Mouse (Mus musculus) myocyte (in vitro differentiated cells): ENCODE measurements at regions not wholly inside any gene's neighbourhood (a gene's known extent, or its start where the extent isn't known, plus 50 kb on each side); places are given as distances from the start of the nearest gene placed in this dataset.

Source experiments
- H3K27me3 ChIP-seq: one replicate; pipeline ENCODE4 v1.6.1; 2011; ENCODE audit not compliant: control insufficient read depth, insufficient read depth, insufficient read length
- H3K36me3 ChIP-seq: one replicate; pipeline ENCODE4 v1.6.1; 2011; ENCODE audit not compliant: control insufficient read depth, insufficient read depth
- H3K4me2 ChIP-seq: one replicate; pipeline ENCODE4 v1.6.1; 2011; ENCODE audit warnings: low read depth, control low read depth
- H3K4me3 ChIP-seq: one replicate; pipeline ENCODE4 v1.5.1; 2011; ENCODE audit warnings: mild to moderate bottlenecking, control low read depth, moderate library complexity
- H3K79me2 ChIP-seq: one replicate; pipeline ENCODE4 v1.6.1; 2011; ENCODE audit not compliant: control insufficient read depth, insufficient read depth
- H3ac ChIP-seq: one replicate; pipeline ENCODE4 v1.6.1; 2011; ENCODE audit not compliant: control insufficient read depth, insufficient read length
- CEBPB ChIP-seq: IDR thresholded peaks from 2 replicates; pipeline ENCODE4 v1.6.1; 2011; ENCODE audit warnings: mild to moderate bottlenecking, moderate library complexity; ENCODE audit not compliant: poor library complexity, insufficient read depth, severe bottlenecking
- E2F4 ChIP-seq: IDR thresholded peaks from one replicate; pipeline ENCODE4 v1.6.1; 2011; ENCODE audit warnings: mild to moderate bottlenecking, control low read depth, moderate library complexity; ENCODE audit not compliant: insufficient read depth
- MAX ChIP-seq: IDR thresholded peaks from one replicate; pipeline ENCODE4 v1.6.1; 2011; ENCODE audit warnings: low read depth, mild to moderate bottlenecking, control low read depth
- MYOD1 ChIP-seq, 3 experiments: IDR thresholded peaks; one replicate each; pipeline ENCODE4 v1.6.1; 2011; ENCODE audit warnings: control low read depth in 2 of 3, low read depth in 2 of 3, mild to moderate bottlenecking in 2 of 3, moderate library complexity in 1 of 3; ENCODE audit not compliant: insufficient read length in 2 of 3, control insufficient read depth in 1 of 3
- MYOG ChIP-seq, 3 experiments: IDR thresholded peaks; one replicate each; pipeline ENCODE4 v1.6.1; 2011; ENCODE audit warnings: control low read depth in 2 of 3, low read depth in 2 of 3, mild to moderate bottlenecking in 2 of 3; ENCODE audit not compliant: insufficient read length in 2 of 3, control insufficient read depth in 1 of 3, insufficient read depth in 1 of 3
- POLR2A ChIP-seq: IDR thresholded peaks from one replicate; pipeline ENCODE4 v1.6.1; 2011; ENCODE audit warnings: low read depth, mild to moderate bottlenecking, control low read depth, moderate library complexity; ENCODE audit not compliant: insufficient read length
- POLR2AphosphoS2 ChIP-seq: IDR thresholded peaks from one replicate; pipeline ENCODE4 v1.6.1; 2011; ENCODE audit warnings: low read depth, control low read depth; ENCODE audit not compliant: insufficient read length
- REST ChIP-seq: IDR thresholded peaks from one replicate; pipeline ENCODE4 v1.6.1; 2011; ENCODE audit warnings: mild to moderate bottlenecking, control low read depth, moderate library complexity; ENCODE audit not compliant: insufficient read depth, insufficient read length
- SRF ChIP-seq: IDR thresholded peaks from one replicate; pipeline ENCODE4 v1.6.1; 2011; ENCODE audit warnings: low read depth; ENCODE audit not compliant: control insufficient read depth, insufficient read length
- TCF12 ChIP-seq: IDR thresholded peaks from one replicate; pipeline ENCODE4 v1.6.1; 2011; ENCODE audit warnings: mild to moderate bottlenecking, control low read depth; ENCODE audit not compliant: poor library complexity, insufficient read depth, severe bottlenecking
- TCF3 ChIP-seq: IDR thresholded peaks from one replicate; pipeline ENCODE4 v1.6.1; 2011; ENCODE audit warnings: low read depth, control low read depth; ENCODE audit not compliant: insufficient read length
- USF1 ChIP-seq: IDR thresholded peaks from one replicate; pipeline ENCODE4 v1.6.1; 2011; ENCODE audit warnings: low read depth, mild to moderate bottlenecking, control low read depth, moderate library complexity

- Histone ChIP-seq H3K4me3 (no peak overlapping the region), H3K27me3 (no peaks in the 10 kb centered on the region), H3K79me2 (no peaks in the 10 kb centered on the region), H3ac (no peak overlapping the region), H3K4me2 (no peak overlapping the region), H3K36me3 (no peaks in the 10 kb centered on the region)
- TF ChIP-seq MYOD1 (IDR thresholded peaks at IDR 0.05; ENCODE audit: control insufficient read depth in 1 of 3, insufficient read length in 2 of 3, low read depth in 2 of 3) = peak in 2 of 3 experiments; percentile 50 to 78
- peak; percentile 25 for TF ChIP-seq TCF3
- no peak for TF ChIP-seq SRF
- peak; percentile 22 for TF ChIP-seq TCF12
- peak in 2 of 3 experiments; percentile 18 to 64 for TF ChIP-seq MYOG (IDR thresholded peaks at IDR 0.05; ENCODE audit: control insufficient read depth in 1 of 3, insufficient read depth in 1 of 3, insufficient read length in 2 of 3, low read depth in 2 of 3)
Observed at GRCm38 (mm10) chr5:101085199-101085598, 239.7 kb downstream of the Gpat3 start.

GRCm38 (mm10) chr5:101082611-101083010 is 237.1 kb downstream of the Gpat3 start:
- Histone ChIP-seq H3K4me2 (no peak overlapping the region), H3K36me3 (no peaks in the 10 kb centered on the region), H3K4me3 (no peak overlapping the region), H3K27me3 (no peaks in the 10 kb centered on the region), H3K79me2 (no peaks in the 10 kb centered on the region), H3ac (no peak overlapping the region)
- TF ChIP-seq MYOD1 (IDR thresholded peaks at IDR 0.05; ENCODE audit: control insufficient read depth in 1 of 3, insufficient read length in 2 of 3, low read depth in 2 of 3) (no peak), TCF12 (no peak), POLR2AphosphoS2 (no peak), E2F4 (no peak), MYOG (IDR thresholded peaks at IDR 0.05; ENCODE audit: control insufficient read depth in 1 of 3, insufficient read depth in 1 of 3, insufficient read length in 2 of 3, low read depth in 2 of 3) (no peak), POLR2A (no peak), TCF3 (no peak), CEBPB (no peak), REST (no peak), SRF (no peak), USF1 (no peak), MAX (no peak)

- no peak overlapping the region for H3K4me2 ChIP-seq
- H3K79me2 ChIP-seq = no peaks in the 10 kb centered on the region
- no peak overlapping the region for H3ac ChIP-seq
- no peaks in the 10 kb centered on the region for H3K36me3 ChIP-seq
- H3K27me3 ChIP-seq = peaks cover 8% of the 10 kb centered on the region
- TF ChIP-seq REST = no peak
- no peak for TF ChIP-seq E2F4
- TF ChIP-seq USF1 = no peak
- no peak for TF ChIP-seq POLR2AphosphoS2
- no peak for TF ChIP-seq TCF3
- no peak for TF ChIP-seq POLR2A
- TF ChIP-seq MYOD1 (IDR thresholded peaks at IDR 0.05; ENCODE audit: control insufficient read depth in 1 of 3, insufficient read length in 2 of 3, low read depth in 2 of 3) = no peak
- TF ChIP-seq MAX = no peak
- TF ChIP-seq TCF12 = no peak
- TF ChIP-seq MYOG (IDR thresholded peaks at IDR 0.05; ENCODE audit: control insufficient read depth in 1 of 3, insufficient read depth in 1 of 3, insufficient read length in 2 of 3, low read depth in 2 of 3) = no peak
- no peak for TF ChIP-seq SRF
- H3K4me3 ChIP-seq = no peak overlapping the region
Observed at GRCm38 (mm10) chr5:101064308-101064707, 218.8 kb downstream of the Gpat3 start.

GRCm38 (mm10) chr5:101063254-101063653 is 217.7 kb downstream of the Gpat3 start:
- no peak overlapping the region for H3ac ChIP-seq
- H3K79me2 ChIP-seq = no peaks in the 10 kb centered on the region
- no peaks in the 10 kb centered on the region for H3K36me3 ChIP-seq
- TF ChIP-seq TCF12 = no peak
- TF ChIP-seq MYOD1 (IDR thresholded peaks at IDR 0.05; ENCODE audit: control insufficient read depth in 1 of 3, insufficient read length in 2 of 3, low read depth in 2 of 3) = no peak
- TF ChIP-seq TCF3 = no peak
- no peak for TF ChIP-seq SRF
- no peak for TF ChIP-seq REST
- TF ChIP-seq USF1 = no peak
- TF ChIP-seq POLR2AphosphoS2 = no peak
- no peak for TF ChIP-seq CEBPB
- no peak for TF ChIP-seq E2F4
- no peak for TF ChIP-seq MYOG (IDR thresholded peaks at IDR 0.05; ENCODE audit: control insufficient read depth in 1 of 3, insufficient read depth in 1 of 3, insufficient read length in 2 of 3, low read depth in 2 of 3)
- no peak for TF ChIP-seq POLR2A
- TF ChIP-seq MAX = no peak
- peaks cover 10% of the 10 kb centered on the region for H3K27me3 ChIP-seq
- no peak overlapping the region for H3K4me3 ChIP-seq
- H3K4me2 ChIP-seq = no peak overlapping the region

GRCm38 (mm10) chr5:101051591-101051990 is 206.1 kb downstream of the Gpat3 start:
- Histone ChIP-seq H3K79me2 (no peaks in the 10 kb centered on the region), H3ac (no peak overlapping the region), H3K4me3 (no peak overlapping the region), H3K27me3 (no peaks in the 10 kb centered on the region), H3K4me2 (no peak overlapping the region), H3K36me3 (no peaks in the 10 kb centered on the region)
- no peak for TF ChIP-seq USF1
- TF ChIP-seq POLR2AphosphoS2 = no peak
- no peak for TF ChIP-seq TCF3
- TF ChIP-seq TCF12 = no peak
- no peak for TF ChIP-seq REST
- no peak for TF ChIP-seq POLR2A
- TF ChIP-seq CEBPB = no peak
- no peak for TF ChIP-seq MYOD1 (IDR thresholded peaks at IDR 0.05; ENCODE audit: control insufficient read depth in 1 of 3, insufficient read length in 2 of 3, low read depth in 2 of 3)
- no peak for TF ChIP-seq SRF
- TF ChIP-seq MAX = no peak
- TF ChIP-seq MYOG (IDR thresholded peaks at IDR 0.05; ENCODE audit: control insufficient read depth in 1 of 3, insufficient read depth in 1 of 3, insufficient read length in 2 of 3, low read depth in 2 of 3) = no peak
- TF ChIP-seq E2F4 = no peak
